Mouse (Mus musculus) kidney, adult 10 weeks (tissue): Measurements from ENCODE around the gene Lep. TPM values are rescaled to one million over a fixed set of nuclear protein-coding genes. Genes with fewer than 3 reads are reported as not detected.

Experiments used
- polyA plus RNA-seq: library from polyadenylated mRNA; stranded (reverse); fragments of 350-450 nt; fragmentation: Illumina TruSeq; extraction: RNeasy Lipid Tissue Mini Kit (QIAGEN cat#74804); gene quantifications from one replicate; pipeline ENCODE4 v1.2.3, GENCODE M21; 2014; ENCODE audit warnings: low read depth, low replicate concordance

The Lep gene
- not detected for polyA plus RNA-seq

DNA sequence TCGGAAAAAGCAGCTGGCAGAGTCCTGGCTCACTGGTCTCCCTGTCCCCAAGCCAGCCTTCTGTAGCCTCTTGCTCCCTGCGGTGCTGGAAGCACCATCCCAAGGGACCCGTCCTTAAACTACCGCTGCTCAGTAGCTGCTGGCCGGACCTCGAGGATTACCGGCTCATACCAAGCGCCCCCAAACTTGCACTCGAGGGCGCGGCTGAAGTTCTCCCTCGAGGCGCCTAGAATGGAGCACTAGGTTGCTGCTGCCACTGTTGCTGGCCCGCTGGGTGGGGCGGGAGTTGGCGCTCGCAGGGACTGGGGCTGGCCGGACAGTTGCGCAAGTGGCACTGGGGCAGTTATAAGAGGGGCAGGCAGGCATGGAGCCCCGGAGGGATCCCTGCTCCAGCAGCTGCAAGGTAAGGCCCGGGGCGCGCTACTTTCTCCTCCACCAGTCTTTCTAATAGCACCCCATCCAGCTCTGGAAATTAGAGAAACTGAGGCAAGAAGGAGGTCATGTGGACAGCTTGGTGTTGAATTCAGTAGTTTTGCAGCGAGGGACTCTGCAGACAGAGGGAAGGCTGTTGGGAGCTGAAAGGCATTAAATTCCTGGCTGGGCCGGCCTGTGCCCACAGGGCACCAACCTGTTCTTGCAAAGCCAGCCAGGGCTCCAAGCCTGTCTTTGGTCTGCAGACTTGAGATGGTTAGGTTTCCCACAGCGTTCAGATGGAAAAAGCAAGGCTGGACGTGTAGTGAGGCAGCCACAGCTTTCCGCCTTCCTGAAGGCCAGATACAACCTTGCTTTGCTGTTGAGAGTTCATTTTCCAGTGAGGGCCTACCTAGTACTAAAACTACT, at the start of gene Lep:
TSS of gene Lep (plus strand) at position 375 of the 840 bp plus-strand sequence.

Other genes starting within 250 kb of the Lep start
- 0.32 TPM for gene Lrrc4, start 228.5 kb upstream of the Lep start, polyA plus RNA-seq
- gene Rbm28, start 104.8 kb downstream of the Lep start, polyA plus RNA-seq: 28.4 TPM
- not detected for gene Prrt4, start 119.4 kb downstream of the Lep start, polyA plus RNA-seq
- gene Impdh1, start 156.1 kb downstream of the Lep start, polyA plus RNA-seq: 2.3 TPM
- gene Hilpda, start 212.3 kb downstream of the Lep start, polyA plus RNA-seq: 3.1 TPM
- gene Fam71f2, start 219.4 kb downstream of the Lep start, polyA plus RNA-seq: not detected